Mouse (Mus musculus) cortical plate, adult 2 months (tissue): ENCODE results near the gene Hnrnpa0.

Experiments used
- CTCF ChIP-seq: fragments of 200-500 bp; IDR thresholded peaks from 2 replicates; pipeline ENCODE4 v1.5.1; 2011; ENCODE audit warnings: mild to moderate bottlenecking, control low read depth, low read length; ENCODE audit not compliant: insufficient read depth; ENCODE audit errors: extremely low read depth
- POLR2A ChIP-seq: fragments of 200-500 bp; IDR thresholded peaks from 2 replicates; pipeline ENCODE4 v1.6.1; 2011; ENCODE audit warnings: mild to moderate bottlenecking, low read length, control low read depth; ENCODE audit not compliant: insufficient read depth; ENCODE audit errors: extremely low read depth

GRCm38 (mm10) chr13:58124989-58125388 is 3.4 kb downstream of the Hnrnpa0 start:
- TF ChIP-seq CTCF (no peak), POLR2A (no peak)
